Mouse (Mus musculus): ENCODE measurements at regions not wholly inside any gene's neighbourhood (a gene's known extent, or its start where the extent isn't known, plus 50 kb on each side); places are given as distances from the start of the nearest gene placed in this dataset.

- Histone ChIP-seq H3K36me3 (ENCODE audit: control insufficient read depth, insufficient read depth, low read length) (no peaks in the 10 kb centered on the region), H3K4me3 (ENCODE audit: insufficient read depth, low read depth, low read length) (no peak overlapping the region), H3K4me1 (ENCODE audit: control insufficient read depth, insufficient read depth, low read length) (no peaks in the 10 kb centered on the region), H3K27ac (ENCODE audit: insufficient read depth, low read depth, low read length) (no peak overlapping the region), H3K27me3 (replicated peaks; ENCODE audit: control insufficient read depth, insufficient read depth, low read length) (no peaks in the 10 kb centered on the region)
- DNase-seq, result peak; percentile 68
- 27% methylated on average over 9 of the region's 9 CpGs for WGBS
- TF ChIP-seq CTCF (conservative IDR thresholded peaks at IDR 0.05; ENCODE audit: insufficient read depth, insufficient read length, low read depth, low read length) (no peak), POLR2A (IDR thresholded peaks at IDR 0.05; ENCODE audit: low read depth, low read length) (no peak)
Observed at GRCm38 (mm10) chrX:162359767-162360545, 200.4 kb upstream of the Nhs start.

DNA sequence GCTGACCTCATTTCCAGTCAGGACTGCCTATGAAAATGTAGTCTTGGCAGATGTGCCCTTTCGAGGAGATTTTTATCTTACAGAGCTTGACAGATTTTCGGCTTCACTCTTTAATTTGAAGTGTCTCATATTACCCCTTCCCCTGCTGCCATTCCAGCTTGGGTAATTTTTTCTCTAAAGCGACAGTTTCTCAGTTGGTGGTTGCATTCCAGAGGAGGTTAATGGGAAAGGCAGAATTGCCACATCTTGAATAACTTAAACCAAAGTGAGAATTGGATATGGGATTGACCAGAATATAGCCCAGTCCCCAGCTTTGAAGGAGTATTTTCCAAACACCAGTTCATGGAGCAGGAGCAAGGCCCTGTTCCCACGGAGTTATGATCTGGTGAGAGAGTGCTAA is 188.8 kb upstream of the Nhs start:
- no peak overlapping the region for H3K4me3 ChIP-seq (ENCODE audit: insufficient read depth, low read depth, low read length)
- peak overlapping the region; percentile 52; the same call in 1 of the 2 replicates for H3K27ac ChIP-seq (ENCODE audit: insufficient read depth, low read depth, low read length)
- no peak for TF ChIP-seq CTCF (conservative IDR thresholded peaks at IDR 0.05; ENCODE audit: insufficient read depth, insufficient read length, low read depth, low read length)
- no peak for TF ChIP-seq POLR2A (IDR thresholded peaks at IDR 0.05; ENCODE audit: low read depth, low read length)
- WGBS, result 29% methylated on average over 4 of the region's 4 CpGs
- H3K36me3 ChIP-seq (ENCODE audit: control insufficient read depth, insufficient read depth, low read length), result no peaks in the 10 kb centered on the region
- no peaks in the 10 kb centered on the region; the same call in 1 of the 2 replicates for H3K4me1 ChIP-seq (ENCODE audit: control insufficient read depth, insufficient read depth, low read length)
- no peaks in the 10 kb centered on the region for H3K27me3 ChIP-seq (replicated peaks; ENCODE audit: control insufficient read depth, insufficient read depth, low read length)
- no peak for DNase-seq

DNA sequence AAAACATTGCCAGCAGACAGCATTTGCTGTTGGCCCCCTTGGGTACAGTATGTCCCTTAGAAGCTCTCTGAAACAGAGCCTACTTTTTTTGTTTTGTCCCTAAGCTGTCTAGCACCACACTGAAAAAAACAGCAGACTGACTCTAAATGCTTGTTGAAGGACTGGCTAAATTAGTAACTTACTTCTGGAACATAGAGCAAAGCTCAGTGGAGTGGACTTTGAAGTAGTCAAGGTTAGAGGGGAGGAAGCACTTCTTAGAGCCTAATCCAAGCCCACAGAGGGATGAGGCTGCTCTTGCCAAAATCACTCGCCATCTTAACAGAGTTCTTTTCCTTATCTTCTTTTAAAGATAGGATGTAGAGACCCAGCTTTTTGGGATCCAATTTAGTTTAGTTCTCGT is 188.4 kb upstream of the Nhs start:
- 20% methylated on average over 2 of the region's 2 CpGs for WGBS

DNA sequence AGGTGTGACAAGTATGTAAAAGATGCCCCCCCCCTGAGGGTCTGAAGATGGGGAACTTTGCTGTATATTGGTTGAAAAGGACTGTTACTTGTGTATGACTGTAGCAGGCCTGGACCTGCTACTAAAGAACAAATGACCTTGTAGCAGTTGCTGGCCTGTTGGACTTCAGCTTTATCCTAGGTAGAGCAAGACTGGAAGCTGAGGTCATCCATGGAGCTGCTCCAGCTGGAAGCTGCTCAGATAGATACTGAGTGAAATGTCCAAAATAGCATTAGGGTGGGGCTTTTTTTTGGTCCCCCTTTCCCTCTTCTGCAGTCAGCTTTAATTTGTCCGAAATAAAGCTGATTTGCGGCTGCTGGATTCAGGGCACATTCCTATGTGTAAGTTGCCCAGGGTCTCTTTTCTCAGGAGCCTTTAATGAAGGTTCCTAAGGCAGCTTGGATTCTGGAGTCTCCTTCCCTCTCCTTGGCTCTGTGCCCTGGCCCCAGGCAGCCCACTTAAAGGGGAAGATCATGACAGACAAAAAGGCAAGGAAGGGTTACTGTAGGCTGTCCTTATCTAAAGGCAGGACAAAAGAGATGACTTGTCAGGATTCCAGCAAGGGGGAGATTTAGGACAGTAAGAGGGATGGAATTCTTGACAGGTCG is 186.1 kb upstream of the Nhs start:
- peak; percentile 51 for DNase-seq
- TF ChIP-seq POLR2A (IDR thresholded peaks at IDR 0.05; ENCODE audit: low read depth, low read length), result no peak
- Histone ChIP-seq H3K4me1 (ENCODE audit: control insufficient read depth, insufficient read depth, low read length) (no peaks in the 10 kb centered on the region; the same call in 1 of the 2 replicates), H3K27ac (ENCODE audit: insufficient read depth, low read depth, low read length) (no peak overlapping the region), H3K27me3 (replicated peaks; ENCODE audit: control insufficient read depth, insufficient read depth, low read length) (no peaks in the 10 kb centered on the region), H3K4me3 (ENCODE audit: insufficient read depth, low read depth, low read length) (no peak overlapping the region), H3K36me3 (ENCODE audit: control insufficient read depth, insufficient read depth, low read length) (no peaks in the 10 kb centered on the region)
- 43% methylated on average over 3 of the region's 3 CpGs for WGBS

More for the DNA sequence above, 188.4 kb upstream of the Nhs start:
- DNase-seq, result peak; percentile 69
- Histone ChIP-seq H3K4me1 (ENCODE audit: control insufficient read depth, insufficient read depth, low read length) (no peaks in the 10 kb centered on the region; the same call in 1 of the 2 replicates), H3K27me3 (replicated peaks; ENCODE audit: control insufficient read depth, insufficient read depth, low read length) (no peaks in the 10 kb centered on the region), H3K4me3 (ENCODE audit: insufficient read depth, low read depth, low read length) (no peak overlapping the region), H3K36me3 (ENCODE audit: control insufficient read depth, insufficient read depth, low read length) (no peaks in the 10 kb centered on the region), H3K27ac (ENCODE audit: insufficient read depth, low read depth, low read length) (peak overlapping the region; percentile 85)
- TF ChIP-seq CTCF (conservative IDR thresholded peaks at IDR 0.05; ENCODE audit: insufficient read depth, insufficient read length, low read depth, low read length), result no peak
- no peak for TF ChIP-seq POLR2A (IDR thresholded peaks at IDR 0.05; ENCODE audit: low read depth, low read length)

DNA sequence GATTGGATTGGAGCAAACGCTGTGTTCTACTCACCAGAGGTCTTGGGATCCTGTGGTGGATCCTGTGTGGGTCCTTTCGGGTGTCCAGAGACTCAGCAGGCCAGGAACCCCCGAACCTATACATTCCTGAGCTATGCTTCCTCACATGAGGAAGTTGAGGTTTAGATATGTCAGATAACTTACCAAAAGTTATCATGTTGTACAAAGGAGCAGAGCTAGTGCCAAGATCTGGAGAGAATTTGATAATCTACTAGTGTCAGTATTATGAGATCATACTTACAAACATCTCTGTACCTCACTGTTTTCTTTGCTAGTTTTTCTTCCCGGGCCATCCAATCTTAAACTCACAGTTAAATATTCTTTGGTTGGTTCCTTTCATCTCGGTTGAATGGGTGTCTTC is 172.6 kb upstream of the Nhs start:
- no peak for TF ChIP-seq CTCF (conservative IDR thresholded peaks at IDR 0.05; ENCODE audit: insufficient read depth, insufficient read length, low read depth, low read length)
- no peak for TF ChIP-seq POLR2A (IDR thresholded peaks at IDR 0.05; ENCODE audit: low read depth, low read length)

GRCm38 (mm10) chrX:162307646-162308045 is 148.1 kb upstream of the Nhs start:
- DNase-seq, result no peak
- no peaks in the 10 kb centered on the region for H3K4me1 ChIP-seq (ENCODE audit: control insufficient read depth, insufficient read depth, low read length)
- no peaks in the 10 kb centered on the region for H3K36me3 ChIP-seq (ENCODE audit: control insufficient read depth, insufficient read depth, low read length)
- 82% methylated on average over 2 of the region's 2 CpGs for WGBS
- no peak overlapping the region for H3K27ac ChIP-seq (ENCODE audit: insufficient read depth, low read depth, low read length)
- TF ChIP-seq POLR2A (IDR thresholded peaks at IDR 0.05; ENCODE audit: low read depth, low read length), result no peak
- no peak for TF ChIP-seq CTCF (conservative IDR thresholded peaks at IDR 0.05; ENCODE audit: insufficient read depth, insufficient read length, low read depth, low read length)
- H3K4me3 ChIP-seq (ENCODE audit: insufficient read depth, low read depth, low read length), result no peak overlapping the region
- H3K27me3 ChIP-seq (replicated peaks; ENCODE audit: control insufficient read depth, insufficient read depth, low read length), result no peaks in the 10 kb centered on the region

More for the DNA sequence above, 172.6 kb upstream of the Nhs start:
- WGBS, result 84% methylated on average over 5 of the region's 5 CpGs
- Histone ChIP-seq H3K4me3 (ENCODE audit: insufficient read depth, low read depth, low read length) (no peak overlapping the region), H3K27me3 (replicated peaks; ENCODE audit: control insufficient read depth, insufficient read depth, low read length) (no peaks in the 10 kb centered on the region), H3K36me3 (ENCODE audit: control insufficient read depth, insufficient read depth, low read length) (no peaks in the 10 kb centered on the region), H3K4me1 (ENCODE audit: control insufficient read depth, insufficient read depth, low read length) (no peaks in the 10 kb centered on the region), H3K27ac (ENCODE audit: insufficient read depth, low read depth, low read length) (no peak overlapping the region)
- DNase-seq, result no peak

- no peak overlapping the region for H3K4me3 ChIP-seq (ENCODE audit: insufficient read depth, low read depth, low read length)
- H3K36me3 ChIP-seq (ENCODE audit: control insufficient read depth, insufficient read depth, low read length), result no peaks in the 10 kb centered on the region
- no peak overlapping the region for H3K27ac ChIP-seq (ENCODE audit: insufficient read depth, low read depth, low read length)
- DNase-seq, result no peak
- H3K27me3 ChIP-seq (replicated peaks; ENCODE audit: control insufficient read depth, insufficient read depth, low read length), result no peaks in the 10 kb centered on the region
- no peak for TF ChIP-seq CTCF (conservative IDR thresholded peaks at IDR 0.05; ENCODE audit: insufficient read depth, insufficient read length, low read depth, low read length)
- no peak for TF ChIP-seq POLR2A (IDR thresholded peaks at IDR 0.05; ENCODE audit: low read depth, low read length)
- H3K4me1 ChIP-seq (ENCODE audit: control insufficient read depth, insufficient read depth, low read length), result no peaks in the 10 kb centered on the region
Observed at GRCm38 (mm10) chrX:162304145-162304544, 144.6 kb upstream of the Nhs start.
